1 mouse cellular context compared by ENCODE assay signal in the genomic region with DNA sequence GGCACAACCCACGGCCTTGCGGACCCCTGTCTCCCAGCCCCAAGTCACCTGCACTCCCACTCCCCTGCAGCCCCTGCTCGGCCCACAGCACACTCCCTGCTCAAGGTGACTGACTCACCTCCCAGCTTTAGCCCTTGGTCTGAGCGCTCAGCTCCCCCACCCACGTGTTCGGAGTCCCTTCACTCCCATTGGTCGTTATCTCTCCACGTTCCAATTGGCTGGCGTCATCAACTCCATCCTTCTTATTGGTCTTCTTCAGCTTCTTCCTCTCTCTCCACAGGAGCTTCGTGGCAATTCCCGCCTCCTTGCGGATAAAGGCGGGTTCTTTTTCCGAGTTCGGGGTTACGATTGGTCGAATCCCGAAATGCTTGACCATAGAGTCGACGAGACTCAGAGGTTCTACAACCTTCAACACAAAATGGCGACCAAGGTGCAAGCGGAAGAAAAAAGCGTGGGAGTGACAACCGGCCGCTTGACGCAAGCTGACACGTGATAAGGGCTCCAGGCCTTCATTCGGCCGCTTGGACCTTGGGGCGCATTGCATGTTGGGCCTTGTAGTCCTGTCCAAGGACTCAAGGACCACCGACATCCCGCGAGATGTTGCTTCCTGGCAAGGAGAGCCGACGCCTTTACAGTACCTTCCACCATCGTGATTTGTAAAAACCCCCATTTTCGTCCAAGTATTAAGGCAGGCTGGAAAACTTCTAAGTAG.
TF ChIP-seq lines count a peak whose summit lies in the region.

Gene Atp5g1 (minus strand): TSS at position 162 of the 712 bp plus-strand sequence.

TF ChIP-seq in CH12.LX, 34 proteins besides CTCF, POLR2A, EP300 and RAD21 (continued from another document):
- TF ChIP-seq NRF1 (IDR thresholded peaks at IDR 0.05; ENCODE audit: low read depth, low read length) (peak; percentile 63), MAX (IDR thresholded peaks at IDR 0.05; ENCODE audit: low read length) (peak; percentile 99), MEF2A (IDR thresholded peaks at IDR 0.05; ENCODE audit: borderline replicate concordance, low read depth, low read length) (peak; percentile 83), ELF1 (IDR thresholded peaks at IDR 0.05; ENCODE audit: low read depth, low read length) (peak; percentile 93), JUN (IDR thresholded peaks at IDR 0.05; ENCODE audit: insufficient read depth, low read depth, low read length) (peak; percentile 20; the same call in 1 of the 2 replicates), IRF4 (IDR thresholded peaks at IDR 0.05; ENCODE audit: low read depth, low read length) (peak; percentile 57; the same call in 1 of the 2 replicates), ZC3H11A (IDR thresholded peaks at IDR 0.05; ENCODE audit: low read depth, low read length) (no peak), MAZ (IDR thresholded peaks at IDR 0.05; ENCODE audit: low read depth, low read length) (0 out of 2 replicates have a peak, but pooled peaks have one; percentile 63), MYC (IDR thresholded peaks at IDR 0.05; ENCODE audit: low read depth, low read length) (peak; percentile 98), ETS1 (conservative IDR thresholded peaks at IDR 0.05; ENCODE audit: low read depth, low read length) (peak; percentile 30; the same call in 1 of the 2 replicates), SIN3A (IDR thresholded peaks at IDR 0.05; ENCODE audit: low read length) (peak; percentile 93), USF1 (IDR thresholded peaks at IDR 0.05; ENCODE audit: low read depth, low read length) (peak; percentile 89), RCOR1 (conservative IDR thresholded peaks at IDR 0.05; ENCODE audit: low read depth, low read length) (no peak), UBTF (IDR thresholded peaks at IDR 0.05; ENCODE audit: low read depth, low read length) (no peak), ZKSCAN1 (IDR thresholded peaks at IDR 0.05; ENCODE audit: borderline replicate concordance, low read depth, low read length) (no peak), GABPA (IDR thresholded peaks at IDR 0.05; ENCODE audit: insufficient replicate concordance, low read depth, low read length) (peak; percentile 67; the same call in 1 of the 2 replicates), USF2 (conservative IDR thresholded peaks at IDR 0.05; ENCODE audit: low read depth, low read length) (peak; percentile 82), KAT2A (IDR thresholded peaks at IDR 0.05; ENCODE audit: insufficient replicate concordance, low read length) (peak; percentile 95), MXI1 (IDR thresholded peaks at IDR 0.05; ENCODE audit: low read depth, low read length) (peak; percentile 99), BHLHE40 (IDR thresholded peaks at IDR 0.05; ENCODE audit: low read depth, low read length) (peak; percentile 73)
